Mouse (Mus musculus) testis, adult 2 months (tissue): ENCODE measurements around the gene Cdkl5. TPM values are rescaled to one million over a fixed set of nuclear protein-coding genes. Genes with fewer than 3 reads are reported as not detected.
"Not testable (repeated sequence)": the region's sequence is repeated elsewhere in the genome, so short reads cannot be mapped to it uniquely, and the experiment has no call there.

Experiments used
- H3K27ac ChIP-seq: fragments of 200-500 bp; 2 replicates; pipeline ENCODE4 v1.5.1; 2012; ENCODE audit warnings: low read depth, low read length; ENCODE audit not compliant: control insufficient read depth, insufficient read depth
- H3K27me3 ChIP-seq: fragments of 200-500 bp; 2 replicates; pipeline ENCODE4 v1.6.1; 2012; ENCODE audit warnings: mild to moderate bottlenecking, low read length, moderate library complexity; ENCODE audit not compliant: control insufficient read depth, insufficient read depth
- H3K36me3 ChIP-seq: fragments of 200-500 bp; 2 replicates; pipeline ENCODE4 v1.6.1; 2012; ENCODE audit warnings: mild to moderate bottlenecking, low read length; ENCODE audit not compliant: control insufficient read depth, insufficient read depth
- H3K4me1 ChIP-seq: fragments of 200-500 bp; 2 replicates; pipeline ENCODE4 v1.6.1; 2012; ENCODE audit warnings: low read length; ENCODE audit not compliant: control insufficient read depth, insufficient read depth
- H3K4me3 ChIP-seq: fragments of 200-500 bp; 2 replicates; pipeline ENCODE4 v1.5.1; 2012; ENCODE audit warnings: low read depth, mild to moderate bottlenecking, low read length, moderate library complexity, mixed read lengths; ENCODE audit not compliant: control insufficient read depth
- CTCF ChIP-seq: fragments of 200-500 bp; IDR thresholded peaks from 2 replicates; pipeline ENCODE4 v1.5.1; 2012; ENCODE audit warnings: low read depth, mild to moderate bottlenecking, inconsistent platforms, low read length, moderate library complexity; ENCODE audit not compliant: control insufficient read depth, insufficient read depth, insufficient replicate concordance
- POLR2A ChIP-seq: fragments of 200-500 bp; IDR thresholded peaks from 2 replicates; pipeline ENCODE4 v1.6.1; 2012; ENCODE audit warnings: low read depth, mild to moderate bottlenecking, inconsistent platforms, low read length, moderate library complexity; ENCODE audit not compliant: control insufficient read depth
- polyA plus RNA-seq: library from polyadenylated mRNA; depleted of rRNA; stranded (reverse); fragments of >200 nt; gene quantifications from 2 replicates; pipeline ENCODE4 v1.2.3, GENCODE M21; 2012

The Cdkl5 gene
- polyA plus RNA-seq, 1 experiment = 10.5 TPM

DNA sequence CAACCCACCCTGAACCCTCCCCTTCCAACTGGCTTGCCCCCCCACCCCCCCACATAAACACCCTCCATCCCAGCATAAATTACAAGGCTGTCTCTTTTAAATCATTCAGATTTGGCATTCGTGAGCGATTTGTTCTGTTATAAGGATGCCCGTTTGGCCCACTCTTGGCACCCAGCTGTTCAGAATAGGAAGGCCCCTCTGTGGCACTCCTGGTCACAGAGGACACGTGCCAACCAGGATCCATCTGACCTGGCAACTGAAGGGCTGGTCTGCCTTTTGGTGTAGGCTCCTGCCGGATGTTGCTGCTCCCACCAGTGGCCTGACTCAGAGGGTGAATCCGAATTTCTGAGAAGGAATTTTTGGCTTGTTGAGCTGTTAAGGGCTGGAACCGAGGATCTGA is 186.3 kb downstream of the Cdkl5 start:
- Histone ChIP-seq H3K27ac (no peak overlapping the region), H3K4me1 (no peaks in the 10 kb centered on the region), H3K36me3 (no peaks in the 10 kb centered on the region), H3K4me3 (no peak overlapping the region), H3K27me3 (no peaks in the 10 kb centered on the region)
- TF ChIP-seq POLR2A = no peak
- TF ChIP-seq CTCF = no peak

- Histone ChIP-seq H3K27ac (no peak overlapping the region), H3K27me3 (no peaks in the 10 kb centered on the region), H3K4me3 (no peak overlapping the region), H3K36me3 (no peaks in the 10 kb centered on the region), H3K4me1 (no peaks in the 10 kb centered on the region)
- TF ChIP-seq POLR2A (no peak), CTCF (no peak)
Measured at GRCm38 (mm10) chrX:160804409-160805150, 189.9 kb downstream of the Cdkl5 start.

DNA sequence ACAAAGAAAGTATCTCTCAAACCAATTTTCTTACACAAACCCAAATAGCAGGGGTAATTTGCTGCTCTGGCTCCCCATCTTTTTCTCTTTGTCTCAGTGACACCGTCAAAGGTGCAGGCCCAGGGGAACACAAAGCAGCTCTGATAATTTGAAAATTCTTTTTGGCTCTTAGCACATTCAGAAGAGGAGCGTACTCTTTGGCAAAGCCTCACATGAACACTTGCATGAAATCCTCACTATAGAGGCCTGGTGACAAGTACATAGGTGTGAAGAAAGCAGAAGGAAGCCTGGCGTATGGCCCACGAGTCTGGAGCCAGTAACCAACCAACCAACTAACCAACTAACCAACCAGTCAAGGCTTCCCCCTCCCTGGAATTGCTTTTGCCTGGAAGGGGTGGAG is 199.6 kb downstream of the Cdkl5 start:
- Histone ChIP-seq H3K36me3 (no peaks in the 10 kb centered on the region), H3K4me3 (no peak overlapping the region), H3K27ac (no peak overlapping the region), H3K27me3 (no peaks in the 10 kb centered on the region), H3K4me1 (no peaks in the 10 kb centered on the region)
- TF ChIP-seq POLR2A (no peak), CTCF (no peak)

GRCm38 (mm10) chrX:160782276-160782675 is 212.2 kb downstream of the Cdkl5 start:
- TF ChIP-seq POLR2A = no peak
- no peak for TF ChIP-seq CTCF
- Histone ChIP-seq H3K27me3 (no peaks in the 10 kb centered on the region), H3K36me3 (no peaks in the 10 kb centered on the region), H3K27ac (no peak overlapping the region), H3K4me1 (no peaks in the 10 kb centered on the region), H3K4me3 (no peak overlapping the region)

- no peak overlapping the region for H3K4me3 ChIP-seq
- H3K4me1 ChIP-seq = no peaks in the 10 kb centered on the region
- TF ChIP-seq CTCF (no peak), POLR2A (no peak)
- no peak overlapping the region for H3K27ac ChIP-seq
- no peaks in the 10 kb centered on the region for H3K36me3 ChIP-seq
- no peaks in the 10 kb centered on the region for H3K27me3 ChIP-seq
Measured at GRCm38 (mm10) chrX:160773033-160773432, 221.5 kb downstream of the Cdkl5 start.

- H3K27ac ChIP-seq, H3K4me1 ChIP-seq, H3K27me3 ChIP-seq: not testable (repeated sequence)
Measured at GRCm38 (mm10) chrX:160769622-160770021, 224.9 kb downstream of the Cdkl5 start.

DNA sequence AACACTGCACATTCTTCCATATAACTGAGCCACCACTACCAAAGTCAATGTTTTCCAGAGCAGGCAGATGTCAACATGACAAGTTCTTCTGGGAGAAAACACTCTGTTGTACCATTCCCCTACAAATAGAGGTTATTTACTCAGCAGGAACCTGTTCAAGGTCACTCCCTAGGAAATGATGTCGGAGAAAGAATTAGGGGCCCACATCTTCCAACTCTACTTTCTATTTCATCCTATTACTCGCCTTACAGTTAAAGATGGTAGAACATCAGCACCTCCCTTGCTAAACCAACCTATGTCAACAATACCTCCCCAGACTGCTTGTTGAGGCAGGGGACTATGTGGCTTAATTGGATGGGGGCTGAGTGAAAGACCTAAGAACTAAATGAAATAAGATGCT is 226.8 kb downstream of the Cdkl5 start, which contains the start of gene Rs1:
TSS of gene Rs1 (plus strand) at position 301 of the 400 bp plus-strand sequence.
- Histone ChIP-seq H3K4me3 (no peak within 1 kb of the TSS), H3K36me3 (no peaks in the 10 kb centered on the region), H3K4me1 (no peaks in the 10 kb centered on the region), H3K27me3 (no peaks in the 10 kb centered on the region), H3K27ac (no peak within 1 kb of the TSS)
- TF ChIP-seq CTCF (no peak), POLR2A (no peak)

More at GRCm38 (mm10) chrX:160769622-160770021, 224.9 kb downstream of the Cdkl5 start:
- H3K36me3 ChIP-seq, H3K4me3 ChIP-seq: not testable (repeated sequence)

DNA sequence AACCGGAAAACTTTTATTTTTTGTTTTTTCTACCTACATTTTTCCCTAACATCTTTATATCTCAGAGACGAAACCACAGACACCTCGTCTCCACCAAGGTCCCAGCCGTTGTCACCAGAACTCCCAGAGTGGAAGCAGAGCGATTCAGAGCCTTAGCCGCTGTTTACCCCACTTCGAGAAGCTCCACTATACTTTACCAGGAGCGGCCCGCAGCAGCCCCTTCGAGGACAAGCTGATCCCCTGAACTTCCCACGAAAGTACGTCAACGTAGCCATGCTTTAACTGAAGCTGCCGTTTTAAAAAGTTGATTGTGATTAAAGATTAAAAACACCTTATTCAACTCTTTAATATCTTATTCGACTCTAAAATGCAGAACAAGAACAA is 228.3 kb downstream of the Cdkl5 start:
- Histone ChIP-seq H3K4me3 (peak overlapping the region; percentile 77), H3K27ac (peak overlapping the region; percentile 95; the same call in 1 of the 2 replicates)

More for the DNA sequence above, 228.3 kb downstream of the Cdkl5 start:
- TF ChIP-seq CTCF = no peak
- no peak for TF ChIP-seq POLR2A
- no peaks in the 10 kb centered on the region for H3K4me1 ChIP-seq
- H3K27me3 ChIP-seq = no peaks in the 10 kb centered on the region
- no peaks in the 10 kb centered on the region for H3K36me3 ChIP-seq
